Mouse (Mus musculus): Measurements from ENCODE around the gene Hdgfl2.

DNA sequence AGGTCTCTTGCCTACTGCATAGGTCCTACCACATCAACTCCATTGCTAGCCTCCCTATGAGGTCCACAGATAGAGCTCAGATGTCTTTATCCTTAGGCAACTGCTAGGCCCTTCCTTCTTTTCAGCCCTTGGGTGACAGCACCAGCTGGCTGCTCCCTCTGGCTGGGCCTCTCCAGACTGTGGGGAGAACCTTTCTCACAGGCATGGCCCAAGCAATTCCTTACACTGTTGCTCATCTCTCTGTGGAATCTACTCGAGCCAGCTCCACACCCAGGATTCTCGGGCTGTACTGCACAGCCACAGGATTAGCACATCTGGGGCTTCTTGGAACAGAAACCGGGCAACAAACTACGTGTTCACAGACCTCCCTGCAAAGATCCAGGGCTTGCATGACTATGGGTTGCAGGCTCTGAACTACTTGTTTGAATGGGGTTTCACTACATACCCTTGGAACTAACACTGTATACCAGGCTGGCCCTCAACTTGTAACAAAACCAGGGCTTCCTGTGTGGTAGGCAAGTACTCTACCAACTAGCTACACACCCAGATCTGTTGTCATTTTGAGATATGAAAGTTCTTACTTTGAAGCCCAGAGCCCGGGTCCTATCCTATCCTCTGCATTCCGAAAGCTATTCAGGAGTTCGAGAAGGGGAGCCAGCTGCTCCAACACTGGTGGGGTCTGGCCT, 45.3 kb upstream of the Hdgfl2 start:
- TF ChIP-seq CTCF (IDR thresholded peaks at IDR 0.05; ENCODE audit: low read depth) (no peak), EP300 (optimal IDR thresholded peaks at IDR 0.05) (no peak)

Measured in stomach, postnatal 0 days (tissue).